Mouse (Mus musculus) embryo, embryonic 9.5 days (tissue): Measurements from ENCODE around the gene Cryz.

Experiments
- DNase-seq: peaks from one replicate; pipeline ENCODE4 v3.0.0-alpha.2; 2017; ENCODE audit errors: extremely low spot score

Gene Cryz

GRCm38 (mm10) chr3:154671013-154671412, 74.5 kb downstream of the Cryz start:
- no peak for DNase-seq
